Mouse (Mus musculus) embryonic fibroblast, embryonic 13.5 days (primary cell): ENCODE data around the gene Pigp. TPM values are rescaled to one million over a fixed set of nuclear protein-coding genes. Genes with fewer than 3 reads are reported as not detected.

Source experiments
- H3K27ac ChIP-seq: 2 replicates; pipeline ENCODE4 v1.5.1; 2012; ENCODE audit warnings: low read length, control low read depth, inconsistent platforms; ENCODE audit not compliant: insufficient read depth
- H3K4me1 ChIP-seq: 2 replicates; pipeline ENCODE4 v1.6.1; 2011; ENCODE audit warnings: low read length; ENCODE audit not compliant: control insufficient read depth, insufficient read depth
- H3K4me3 ChIP-seq: 2 replicates; pipeline ENCODE4 v1.5.1; 2011; ENCODE audit warnings: mild to moderate bottlenecking, control low read depth, low read length; ENCODE audit not compliant: insufficient read depth
- CTCF ChIP-seq: IDR thresholded peaks from 2 replicates; pipeline ENCODE4 v1.5.1; 2011; ENCODE audit warnings: mild to moderate bottlenecking, control low read depth, low read length, moderate library complexity, borderline replicate concordance; ENCODE audit not compliant: insufficient read depth
- POLR2A ChIP-seq: IDR thresholded peaks from 2 replicates; pipeline ENCODE4 v1.6.1; 2011; ENCODE audit warnings: low read depth, mild to moderate bottlenecking, control low read depth, low read length, moderate library complexity
- polyA plus RNA-seq: library from polyadenylated mRNA; stranded (reverse); fragments of >200 nt; gene quantifications from 2 replicates; pipeline ENCODE4 v1.2.4, GENCODE M21; 2011; ENCODE audit warnings: low read depth; ENCODE audit not compliant: missing spikeins, insufficient read length

Gene Pigp
- polyA plus RNA-seq, 1 experiment: 64.3 TPM

GRCm38 (mm10) chr16:94327781-94328711 lies 43.6 kb downstream of the Pigp start, which contains the start of gene Ripply3:
Gene Ripply3, plus strand, starts transcription at chr16:94328420.
- peak within 1 kb of the TSS; percentile 30 for H3K4me3 ChIP-seq
- H3K27ac ChIP-seq: no peak within 1 kb of the TSS
- H3K4me1 ChIP-seq: no peaks in the 10 kb centered on the region
- no peak for TF ChIP-seq CTCF
- no peak for TF ChIP-seq POLR2A

GRCm38 (mm10) chr16:94326008-94326407 lies 45.6 kb downstream of the Pigp start:
- no peak for TF ChIP-seq POLR2A
- TF ChIP-seq CTCF: no peak
- Histone ChIP-seq H3K27ac (no peak overlapping the region), H3K4me1 (no peaks in the 10 kb centered on the region), H3K4me3 (no peak overlapping the region)

GRCm38 (mm10) chr16:94323681-94324080 lies 48.0 kb downstream of the Pigp start:
- Histone ChIP-seq H3K4me1 (no peaks in the 10 kb centered on the region), H3K4me3 (no peak overlapping the region), H3K27ac (no peak overlapping the region)
- TF ChIP-seq CTCF (no peak), POLR2A (no peak)

GRCm38 (mm10) chr16:94320223-94320622 lies 51.4 kb downstream of the Pigp start:
- Histone ChIP-seq H3K4me1 (no peaks in the 10 kb centered on the region), H3K27ac (no peak overlapping the region)
- TF ChIP-seq POLR2A: no peak
- TF ChIP-seq CTCF: no peak

GRCm38 (mm10) chr16:94317752-94318151 lies 53.9 kb downstream of the Pigp start:
- no peak overlapping the region for H3K27ac ChIP-seq
- H3K4me3 ChIP-seq: no peak overlapping the region
- H3K4me1 ChIP-seq: no peaks in the 10 kb centered on the region
- no peak for TF ChIP-seq POLR2A
- TF ChIP-seq CTCF: no peak

More at GRCm38 (mm10) chr16:94320223-94320622, 51.4 kb downstream of the Pigp start:
- no peak overlapping the region for H3K4me3 ChIP-seq

DNA sequence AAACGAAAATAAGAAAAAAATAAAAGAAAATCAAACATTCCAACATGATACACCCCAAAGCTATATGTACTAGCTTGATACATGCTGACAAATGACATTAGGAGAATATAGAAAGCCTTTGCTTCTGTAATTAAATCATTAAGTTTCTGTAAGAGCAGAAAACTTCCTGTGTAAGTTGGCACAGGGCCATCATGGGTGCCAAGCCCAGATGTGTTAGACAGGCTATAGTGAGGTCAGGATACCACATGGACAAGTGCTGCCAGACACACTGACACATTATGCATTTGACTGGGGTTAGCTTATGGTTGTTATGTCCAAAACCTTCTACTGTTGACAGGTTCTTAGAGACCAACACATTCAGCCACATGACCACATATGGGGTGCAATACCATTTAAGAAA lies 56.4 kb downstream of the Pigp start:
- no peaks in the 10 kb centered on the region for H3K4me1 ChIP-seq
- no peak overlapping the region for H3K27ac ChIP-seq
- TF ChIP-seq CTCF (no peak), POLR2A (no peak)
- no peak overlapping the region for H3K4me3 ChIP-seq

DNA sequence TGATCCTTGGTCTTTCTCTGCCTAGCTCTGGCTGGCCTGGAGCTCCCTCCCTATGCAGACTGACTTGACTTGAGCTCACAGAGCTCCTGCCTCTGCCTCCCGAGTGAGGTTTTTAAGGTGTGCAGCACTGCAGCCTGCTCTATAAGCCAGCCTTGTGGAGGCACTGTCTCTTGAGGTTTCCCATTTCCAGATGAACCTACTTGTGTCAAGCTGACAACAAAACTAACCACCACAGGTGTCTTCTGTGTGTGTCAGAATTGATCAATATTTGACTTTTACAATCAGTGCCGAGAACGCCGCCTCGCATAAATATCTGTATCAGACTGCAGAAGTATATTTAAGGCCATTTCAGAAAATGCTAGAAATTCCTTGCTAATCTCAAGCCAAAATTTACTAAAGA lies 57.0 kb downstream of the Pigp start:
- H3K27ac ChIP-seq: no peak overlapping the region
- TF ChIP-seq POLR2A (no peak), CTCF (no peak)
- no peak overlapping the region for H3K4me3 ChIP-seq
- H3K4me1 ChIP-seq: no peaks in the 10 kb centered on the region

DNA sequence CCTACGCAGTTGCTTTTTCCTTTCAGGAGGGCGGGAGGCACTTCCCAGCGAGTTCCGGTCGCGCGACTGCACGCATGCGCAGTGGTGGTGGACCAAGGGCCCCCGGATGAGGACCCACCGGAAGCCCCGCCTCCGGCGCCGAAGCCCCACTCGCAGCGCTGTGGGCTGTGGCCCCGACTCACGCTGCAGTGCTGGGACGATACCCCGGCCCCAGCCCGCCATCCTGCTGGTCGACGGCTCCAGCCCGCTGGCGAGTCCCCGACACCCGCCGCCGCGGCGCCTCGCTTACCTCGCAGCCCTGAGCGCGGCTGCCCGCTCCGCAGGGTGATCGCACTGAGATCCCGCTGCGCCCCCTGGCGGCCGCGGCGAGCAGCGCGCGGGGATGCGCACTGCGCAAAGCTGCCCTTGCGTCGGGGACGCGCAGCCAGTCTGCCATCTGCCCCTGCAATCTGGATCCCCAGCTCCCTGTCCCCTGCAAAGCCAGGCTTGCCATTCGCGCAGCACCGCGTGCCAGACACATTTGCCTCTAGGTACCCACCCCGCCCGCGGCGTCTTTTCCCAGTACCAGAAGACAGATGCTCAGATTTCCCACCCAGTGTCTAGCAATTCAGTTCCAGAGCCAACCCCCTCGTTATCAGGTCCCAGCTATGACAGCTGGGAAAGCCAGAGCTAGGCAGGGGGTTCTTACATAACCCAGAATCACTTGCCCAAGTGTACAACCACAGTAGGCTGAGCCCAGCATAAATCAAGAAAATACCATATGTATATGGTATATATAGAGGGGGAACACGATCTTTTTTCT lies 58.2 kb downstream of the Pigp start, which contains the start of gene Hlcs:
Hlcs (minus strand) TSS at position 343 of the 802 bp plus-strand sequence.
- TF ChIP-seq POLR2A: peak; percentile 74; the same call in 1 of the 2 replicates
- TF ChIP-seq CTCF: peak; percentile 82
- H3K4me1 ChIP-seq: no peaks in the 10 kb centered on the region
- peak within 1 kb of the TSS; percentile 98 for H3K27ac ChIP-seq
- H3K4me3 ChIP-seq: peak within 1 kb of the TSS; percentile 60

- Histone ChIP-seq H3K4me1 (peaks cover 3% of the 10 kb centered on the region; the same call in 1 of the 2 replicates), H3K4me3 (peak overlapping the region; percentile 50), H3K27ac (peak overlapping the region; percentile 88)
- no peak for TF ChIP-seq CTCF
- TF ChIP-seq POLR2A: peak; percentile 82
Observed at GRCm38 (mm10) chr16:94312663-94313228, 58.9 kb downstream of the Pigp start.
